Mouse (Mus musculus): ENCODE measurements at regions not wholly inside any gene's neighbourhood (a gene's known extent, or its start where the extent isn't known, plus 50 kb on each side); places are given as distances from the start of the nearest gene placed in this dataset.

- TF ChIP-seq CTCF (IDR thresholded peaks at IDR 0.05; ENCODE audit: low read depth) = no peak
- no peak for TF ChIP-seq EP300 (IDR thresholded peaks at IDR 0.05; ENCODE audit: low read depth)
Measured at GRCm38 (mm10) chr13:31292584-31293387, 263.1 kb upstream of the Foxq1 start.
